Mouse (Mus musculus) G1E-ER4 (cell line): ENCODE data around the gene Slc43a2. TPM values are rescaled to one million over a fixed set of nuclear protein-coding genes. Genes with fewer than 3 reads are reported as not detected.

Source experiments
- GATA1 ChIP-seq: IDR thresholded peaks from one replicate; pipeline ENCODE4 v1.8.0; 2012; ENCODE audit warnings: low read length, inconsistent platforms
- polyA plus RNA-seq: library from polyadenylated mRNA; stranded (reverse); fragments of >175 nt; gene quantifications from 2 replicates; pipeline ENCODE4 v1.2.3, GENCODE M21; 2012

The Slc43a2 gene
- 5.1 and 6.5 TPM in 2 replicates for polyA plus RNA-seq

DNA sequence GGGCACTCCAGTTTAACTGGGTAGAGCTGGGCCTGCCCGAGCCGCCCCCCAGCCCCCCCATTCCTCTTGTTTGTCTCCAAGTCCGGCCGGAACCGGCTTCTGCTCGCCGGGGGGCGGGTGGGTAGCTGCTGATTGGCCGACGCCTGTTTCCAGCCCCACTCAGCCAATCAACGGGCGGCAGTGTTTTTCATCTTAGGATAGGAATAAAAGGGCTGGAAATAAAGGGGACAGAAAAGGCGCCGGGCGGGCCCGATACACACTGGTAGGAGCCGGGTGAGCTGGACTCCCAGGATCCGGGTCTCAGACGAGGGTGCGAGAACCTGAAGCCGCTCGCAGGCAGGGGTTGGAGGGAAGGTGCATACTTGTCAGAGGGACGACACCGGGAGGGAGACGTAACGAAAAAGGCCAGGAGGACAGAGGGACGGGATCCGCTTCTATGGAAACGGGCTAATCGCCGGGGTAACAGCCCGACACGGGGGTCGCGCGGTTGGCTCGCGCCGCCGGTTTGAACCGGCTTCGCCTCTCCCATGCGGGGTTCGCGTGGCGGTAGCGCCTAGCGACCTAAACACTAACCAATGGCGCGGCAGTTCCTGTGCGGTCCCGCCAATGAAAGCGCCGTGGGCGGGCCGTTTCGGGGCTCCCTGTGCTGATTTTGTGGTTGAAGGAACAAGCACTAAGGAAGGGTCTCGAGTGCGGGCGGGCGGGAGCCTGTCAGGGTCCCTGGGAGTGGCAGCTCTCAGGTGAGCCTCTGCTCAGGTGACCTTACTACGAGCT is at the start of gene Slc43a2:
TSS of gene Slc43a2 (plus strand) at position 226 of the 774 bp plus-strand sequence.
- no peak for TF ChIP-seq GATA1

DNA sequence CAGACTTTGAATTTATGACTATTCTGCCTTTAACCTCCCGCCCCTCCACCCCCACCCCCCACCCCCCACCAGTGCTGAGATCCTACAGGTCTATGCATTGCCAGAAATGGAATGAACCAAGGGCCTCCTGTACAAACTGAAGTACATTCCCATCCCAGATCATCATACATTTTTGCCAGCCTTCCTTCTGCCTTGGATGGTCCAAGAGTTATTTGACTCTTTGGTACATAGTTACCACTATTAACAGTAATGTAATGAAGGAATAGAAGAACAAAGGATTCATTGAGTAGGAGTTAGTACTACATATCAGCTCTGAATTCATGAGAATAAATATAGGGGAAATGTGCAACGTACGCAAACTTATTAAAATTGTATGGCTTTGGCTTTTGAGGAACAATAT is 45.3 kb upstream of the Slc43a2 start:
- TF ChIP-seq GATA1, result no peak

DNA sequence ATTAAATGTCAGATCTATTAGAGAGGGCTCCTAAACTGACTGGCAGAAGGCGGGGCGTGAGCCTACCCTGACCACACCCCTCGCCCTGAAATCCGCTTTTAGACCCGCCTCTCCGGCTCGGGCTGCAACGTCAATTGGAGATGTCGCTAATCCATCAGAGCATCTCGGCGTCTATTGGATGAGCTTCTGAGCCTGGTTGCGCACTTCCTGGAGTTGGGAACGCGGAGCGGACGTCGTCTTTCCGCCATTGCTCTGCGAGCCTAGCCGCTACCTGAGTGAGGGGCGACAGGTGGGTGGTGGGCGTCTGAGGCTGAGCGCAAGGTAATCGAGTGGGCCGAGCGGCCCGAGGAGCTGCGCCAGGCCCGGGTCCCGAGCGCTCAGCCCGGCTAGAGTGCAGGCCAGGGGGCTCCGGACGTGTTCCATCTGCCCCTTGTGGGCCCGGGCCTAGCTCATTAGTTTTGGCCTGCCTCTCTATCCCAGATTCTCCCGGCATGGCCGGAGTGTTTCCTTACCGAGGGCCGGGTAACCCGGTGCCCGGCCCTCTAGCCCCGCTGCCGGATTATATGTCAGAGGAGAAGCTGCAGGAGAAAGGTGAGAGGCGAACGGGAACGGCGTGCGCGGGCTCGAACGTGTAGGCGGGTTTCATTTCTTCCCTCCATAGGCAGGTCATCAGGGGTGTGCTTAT is 44.8 kb upstream of the Slc43a2 start, which contains the start of gene Prpf8:
TSS of gene Prpf8 (plus strand) at position 216 of the 685 bp plus-strand sequence.
- TF ChIP-seq GATA1, result no peak

DNA sequence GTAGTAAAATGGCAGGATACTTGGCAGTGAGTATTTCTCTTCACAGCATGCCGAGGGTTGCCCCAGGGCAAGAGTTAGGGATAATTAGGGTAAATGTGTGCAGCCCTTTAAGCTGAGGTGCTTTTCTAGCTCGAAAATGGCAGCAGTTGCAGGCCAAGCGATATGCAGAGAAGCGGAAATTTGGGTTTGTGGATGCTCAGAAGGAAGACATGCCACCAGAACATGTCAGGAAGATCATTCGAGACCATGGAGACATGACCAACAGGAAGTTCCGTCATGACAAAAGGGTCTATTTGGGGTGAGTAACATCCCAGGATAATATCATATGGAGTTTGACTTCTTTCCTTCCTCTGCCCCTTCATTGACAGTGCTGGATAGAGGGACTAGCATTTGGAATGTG is 44.0 kb upstream of the Slc43a2 start:
- no peak for TF ChIP-seq GATA1

DNA sequence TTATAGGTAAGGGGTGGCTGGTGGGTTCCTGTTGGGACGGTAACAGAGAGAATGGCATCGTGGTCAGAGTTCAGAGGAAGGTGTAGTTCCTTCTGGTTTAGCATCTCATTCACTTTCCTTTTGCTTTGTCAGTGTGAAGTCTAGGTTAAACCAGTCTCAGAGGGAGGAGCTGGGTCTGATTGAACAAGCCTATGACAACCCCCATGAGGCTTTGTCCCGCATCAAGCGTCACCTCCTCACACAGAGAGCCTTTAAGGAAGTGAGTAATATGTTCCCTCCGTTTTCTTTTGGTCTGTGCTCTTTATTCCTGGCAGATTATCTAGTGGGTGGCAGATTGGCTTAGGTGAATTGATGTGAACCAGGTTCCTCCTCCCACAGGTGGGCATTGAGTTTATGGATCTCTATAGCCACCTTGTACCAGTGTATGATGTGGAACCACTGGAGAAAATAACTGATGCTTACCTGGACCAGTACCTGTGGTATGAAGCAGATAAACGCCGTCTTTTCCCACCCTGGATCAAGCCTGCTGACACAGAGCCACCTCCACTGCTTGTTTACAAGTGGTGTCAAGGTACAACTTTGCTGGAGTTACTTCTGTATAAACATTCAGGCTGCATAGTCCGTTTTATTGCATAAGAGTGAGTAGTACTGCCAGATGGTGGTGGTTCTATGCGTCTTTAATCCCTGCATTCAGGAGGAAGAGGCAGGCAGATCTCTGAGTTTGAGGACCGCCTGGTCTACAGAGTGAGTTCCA is 37.0 kb upstream of the Slc43a2 start:
- no peak for TF ChIP-seq GATA1

DNA sequence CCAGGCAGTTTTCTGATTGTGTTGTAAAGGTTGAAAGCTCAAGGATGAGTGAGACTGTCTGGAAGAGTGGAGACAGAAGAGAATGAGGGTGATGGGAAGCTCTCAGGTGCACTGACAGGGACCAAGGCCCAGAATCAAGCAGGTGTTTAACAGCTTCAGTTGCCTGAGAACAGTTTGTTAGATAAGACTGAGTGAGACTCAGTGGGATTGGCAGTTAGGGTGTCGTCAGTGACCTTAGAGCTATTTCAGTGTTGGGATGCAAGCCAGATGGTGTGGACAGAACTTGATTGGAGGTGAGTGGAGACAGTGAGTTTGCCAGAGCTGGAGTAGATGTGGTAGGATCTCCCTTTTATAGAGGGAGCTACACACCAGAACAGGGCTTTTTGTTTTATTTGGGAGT is 33.4 kb upstream of the Slc43a2 start:
- no peak for TF ChIP-seq GATA1

DNA sequence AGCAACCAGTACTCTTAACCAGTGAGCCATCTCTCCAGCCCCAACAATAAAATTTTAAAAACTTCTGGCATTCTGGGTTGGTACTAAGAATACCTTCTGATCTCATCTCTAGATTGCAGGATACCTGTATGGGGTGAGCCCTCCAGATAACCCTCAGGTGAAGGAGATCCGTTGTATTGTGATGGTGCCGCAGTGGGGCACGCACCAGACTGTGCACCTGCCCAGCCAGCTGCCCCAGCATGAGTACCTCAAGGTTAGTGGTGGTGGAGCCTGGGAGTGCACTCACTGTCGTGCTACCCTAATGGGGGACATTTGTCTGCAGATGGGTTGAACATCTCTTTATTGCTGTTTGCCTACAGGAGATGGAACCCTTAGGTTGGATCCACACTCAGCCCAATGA is 23.3 kb upstream of the Slc43a2 start:
- TF ChIP-seq GATA1, result no peak

DNA sequence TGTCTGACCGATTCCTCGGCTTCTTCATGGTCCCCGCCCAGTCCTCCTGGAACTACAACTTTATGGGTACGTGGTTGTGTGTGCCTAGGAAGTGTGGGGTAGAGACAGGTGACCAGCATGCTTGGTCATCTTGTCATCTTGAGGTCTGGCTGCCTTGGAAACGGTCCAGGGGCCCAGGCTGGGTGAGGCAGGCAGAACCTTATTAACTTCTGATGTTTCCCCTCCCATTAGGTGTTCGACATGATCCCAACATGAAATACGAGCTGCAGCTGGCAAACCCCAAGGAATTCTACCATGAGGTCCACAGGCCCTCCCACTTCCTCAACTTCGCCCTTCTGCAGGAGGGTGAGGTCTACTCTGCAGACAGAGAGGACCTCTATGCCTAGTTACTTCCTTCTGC is 22.6 kb upstream of the Slc43a2 start:
- TF ChIP-seq GATA1, result no peak

DNA sequence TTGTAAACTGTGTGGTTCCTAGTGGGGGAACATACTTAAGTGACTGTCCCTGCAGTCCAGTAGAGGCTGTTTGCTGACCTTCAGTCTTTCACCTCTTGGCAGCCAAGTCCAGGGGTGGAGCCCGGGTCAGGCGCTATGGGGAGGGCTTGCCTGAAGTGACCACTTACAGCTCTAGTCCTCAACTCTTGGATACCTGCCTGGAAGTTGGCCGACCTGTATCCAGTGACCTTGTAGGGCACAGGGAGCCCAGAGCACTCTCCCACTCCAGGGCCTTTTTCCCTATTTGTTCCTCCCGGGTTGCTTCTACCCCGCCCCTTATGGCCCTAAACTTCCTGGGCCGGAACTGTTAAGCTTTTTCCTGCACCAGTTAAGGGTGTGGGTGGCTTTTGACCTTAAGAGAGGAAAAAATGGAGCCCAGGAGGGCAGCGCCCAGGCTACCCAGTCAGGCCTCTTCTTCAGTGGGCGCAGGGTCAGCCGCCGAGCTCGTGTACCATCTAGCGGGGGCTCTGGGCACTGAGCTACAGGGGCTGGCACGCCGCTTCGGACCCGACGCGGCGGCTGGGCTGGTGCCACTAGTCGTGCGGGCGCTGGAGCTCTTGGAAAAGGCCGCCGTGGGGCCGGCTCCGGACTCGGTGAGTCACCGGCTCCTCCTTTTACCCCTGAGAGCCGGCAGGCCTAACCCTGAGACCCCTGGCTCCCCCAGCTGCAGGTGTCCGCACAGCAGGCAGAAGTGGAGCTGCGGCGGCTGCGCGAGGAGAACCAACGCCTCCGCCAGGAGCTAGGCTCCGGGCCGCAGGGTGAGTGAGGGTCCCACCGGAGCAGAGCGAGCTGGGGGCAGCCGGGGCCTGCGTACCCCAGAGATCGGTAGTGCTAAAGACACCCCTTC is 21.5 kb upstream of the Slc43a2 start, which contains the start of gene Rilp:
TSS of gene Rilp (plus strand) at position 354 of the 886 bp plus-strand sequence.
- no peak for TF ChIP-seq GATA1

DNA sequence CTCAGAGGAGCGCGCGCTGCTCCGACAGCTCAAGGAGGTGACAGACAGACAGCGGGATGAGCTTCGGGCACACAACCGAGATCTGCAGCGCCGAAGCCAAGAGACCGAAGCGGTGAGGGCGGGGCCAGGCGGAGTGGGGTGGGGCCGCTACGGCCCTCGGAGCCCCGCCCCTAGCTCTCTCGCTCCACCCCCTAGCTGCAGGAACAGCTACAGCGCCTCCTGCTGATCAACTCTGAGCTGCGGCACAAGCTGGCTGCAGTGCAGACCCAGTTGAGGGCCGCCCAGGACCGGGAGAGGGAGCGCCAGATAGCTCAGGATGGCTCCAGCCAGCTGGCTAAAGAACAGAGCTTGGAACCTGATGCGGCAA is 20.9 kb upstream of the Slc43a2 start:
- no peak for TF ChIP-seq GATA1

DNA sequence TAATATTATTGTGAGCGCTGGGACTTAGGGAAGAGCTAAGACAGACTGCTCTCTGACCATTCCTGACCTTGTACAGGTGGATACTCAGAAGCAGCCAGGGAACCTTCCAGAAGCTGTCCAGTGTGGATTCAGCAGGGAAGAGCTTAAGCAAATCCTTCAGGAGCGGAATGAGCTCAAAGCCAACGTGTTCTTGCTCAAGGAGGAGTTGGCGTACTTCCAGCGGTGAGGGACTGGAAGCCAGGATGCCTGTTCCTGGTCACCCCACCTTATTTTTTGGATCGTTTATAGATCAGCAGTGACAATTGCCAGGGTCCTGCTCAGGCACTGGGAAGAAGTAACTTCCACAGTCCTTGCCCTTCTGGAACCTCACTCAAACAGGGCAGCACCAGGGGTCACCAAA is 20.3 kb upstream of the Slc43a2 start:
- TF ChIP-seq GATA1, result no peak

DNA sequence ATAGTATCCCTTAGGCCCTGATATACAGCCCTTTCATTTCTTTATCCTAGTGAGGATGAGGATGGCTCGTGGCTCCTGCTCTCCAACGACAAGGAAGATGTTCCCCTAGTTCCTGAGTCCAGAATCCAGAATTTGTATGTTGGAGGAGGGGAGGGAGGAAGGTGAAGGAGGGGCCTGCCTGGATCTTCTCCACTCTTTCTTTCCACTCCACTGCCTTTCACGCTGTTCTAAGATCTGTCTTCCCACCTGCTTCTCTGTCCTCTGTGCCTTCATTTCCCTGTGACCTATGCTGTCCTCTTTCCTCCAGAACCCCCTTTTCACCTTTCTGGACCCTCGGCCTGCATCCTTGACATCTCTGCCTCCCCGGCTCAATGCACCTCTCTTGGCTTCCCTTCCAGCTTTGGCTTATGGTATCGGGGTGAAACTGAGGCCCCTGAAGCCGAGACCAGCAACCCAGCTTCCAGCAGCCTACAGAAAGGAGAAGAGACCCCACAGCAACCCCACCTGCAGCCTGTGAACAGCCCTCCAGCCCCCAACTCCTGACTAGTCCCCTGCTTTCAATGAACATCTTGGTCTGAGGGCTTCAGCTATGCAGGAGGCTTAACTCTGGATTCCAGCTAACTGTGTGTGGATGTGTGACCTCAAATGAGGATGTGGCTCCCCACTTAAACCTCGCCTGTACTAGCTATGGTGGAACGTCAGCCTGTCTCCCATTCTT is 19.0 kb upstream of the Slc43a2 start:
- TF ChIP-seq GATA1, result no peak

DNA sequence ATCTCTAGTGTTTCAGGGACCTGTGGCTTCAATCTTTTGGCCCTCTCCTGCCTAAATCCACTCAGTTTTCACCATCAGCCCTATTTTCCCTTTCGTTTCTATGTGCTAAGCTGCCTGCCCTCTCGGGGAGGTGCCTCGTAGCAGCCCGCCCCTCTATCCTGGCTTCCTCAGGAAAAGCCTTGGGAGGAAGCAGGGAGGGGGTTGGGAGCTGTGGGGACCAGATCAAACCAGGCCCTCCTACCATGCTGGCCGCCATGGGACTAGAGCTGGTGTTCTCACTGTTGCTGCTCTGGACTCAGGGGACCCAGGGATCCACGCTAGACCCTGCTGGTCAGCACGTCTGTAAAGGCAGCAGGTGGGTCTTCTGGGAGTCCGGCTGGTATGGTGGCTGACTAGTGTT is 18.2 kb upstream of the Slc43a2 start, which contains the start of gene Scarf1:
TSS of gene Scarf1 (plus strand) at position 205 of the 400 bp plus-strand sequence.
- no peak for TF ChIP-seq GATA1

DNA sequence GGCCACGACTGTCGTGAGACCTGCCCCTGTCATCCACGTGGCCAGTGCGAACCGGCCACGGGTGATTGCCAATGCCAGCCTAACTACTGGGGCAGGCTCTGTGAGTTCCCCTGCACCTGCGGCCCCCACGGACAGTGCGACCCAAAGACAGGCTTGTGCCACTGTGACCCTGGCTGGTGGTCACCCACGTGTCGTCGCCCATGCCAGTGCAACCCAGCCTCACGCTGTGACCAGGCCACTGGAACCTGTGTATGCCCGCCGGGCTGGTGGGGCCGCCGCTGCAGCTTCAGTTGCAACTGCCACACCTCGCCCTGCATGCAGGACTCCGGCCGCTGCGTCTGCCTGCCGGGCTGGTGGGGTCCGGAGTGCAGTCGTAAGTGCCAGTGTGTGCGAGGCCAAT is 16.3 kb upstream of the Slc43a2 start:
- no peak for TF ChIP-seq GATA1
